Mouse (Mus musculus): ENCODE measurements around the gene Gm14862.

GRCm38 (mm10) chrX:9244603-9245336 lies 11.9 kb downstream of the Gm14862 start:
- TF ChIP-seq CTCF (IDR thresholded peaks at IDR 0.05; ENCODE audit: low read depth, low read length) (no peak), POLR2A (IDR thresholded peaks at IDR 0.05; ENCODE audit: insufficient read depth, low read length) (no peak), EP300 (IDR thresholded peaks at IDR 0.05; ENCODE audit: insufficient read depth, low read depth, low read length) (no peak)

Measured in ES-Bruce4 (cell line).